Mouse (Mus musculus): Measurements from ENCODE around the gene Slc16a6. TPM values are rescaled to one million over a fixed set of nuclear protein-coding genes. Genes with fewer than 3 reads are reported as not detected.
"Not testable (repeated sequence)": the region's sequence is repeated elsewhere in the genome, so short reads cannot be mapped to it uniquely, and the experiment has no call there.

The Slc16a6 gene
- polyA plus RNA-seq, 1 experiment, result 4.3 TPM

DNA sequence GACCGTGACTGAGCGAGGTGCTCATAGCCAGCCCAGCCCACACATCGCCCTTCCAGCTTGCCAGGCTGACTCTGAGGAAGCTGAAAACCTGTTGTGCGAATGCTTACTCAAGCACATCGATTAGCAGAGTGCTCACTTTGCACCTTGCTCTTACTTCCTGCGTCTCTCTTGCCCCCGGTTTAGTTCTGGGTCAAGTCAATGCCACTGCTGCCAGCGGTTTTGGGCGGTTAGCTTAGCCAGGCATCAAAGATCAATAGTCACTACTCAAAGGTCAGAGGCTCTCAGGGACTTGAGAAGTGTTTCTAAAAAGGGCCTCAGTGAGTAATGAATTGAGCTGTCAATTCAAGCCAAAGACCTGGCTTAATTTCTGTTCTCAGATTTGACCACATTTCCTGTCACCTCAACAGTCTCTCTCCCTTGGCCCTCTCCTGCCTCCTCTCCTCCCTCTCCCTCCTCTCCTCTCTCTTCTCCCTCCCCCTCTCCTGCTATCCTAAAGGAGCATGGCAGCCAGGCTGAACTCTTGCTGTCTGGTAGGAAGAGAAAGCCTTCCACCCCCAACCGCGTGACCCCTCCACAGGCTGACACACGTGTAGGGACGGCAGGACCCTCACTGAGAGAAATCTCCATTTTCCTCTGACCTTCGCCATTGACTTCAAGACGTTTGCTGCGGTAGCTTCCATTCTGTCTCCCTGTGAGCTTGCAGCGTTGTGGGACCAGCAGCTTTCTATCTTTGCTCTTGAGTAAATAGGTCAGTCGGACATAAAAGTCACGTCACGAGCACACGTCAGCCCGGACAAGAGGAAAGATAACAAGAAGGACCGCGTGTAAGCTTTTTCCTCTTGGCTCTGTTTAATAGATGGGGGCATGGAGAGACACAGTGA lies 21.7 kb upstream of the Slc16a6 start:
- TF ChIP-seq TCF12 (IDR thresholded peaks at IDR 0.05; ENCODE audit: insufficient read depth, poor library complexity, severe bottlenecking) (no peak), POLR2AphosphoS2 (IDR thresholded peaks at IDR 0.05; ENCODE audit: insufficient read length, low read depth) (no peak), SRF (IDR thresholded peaks at IDR 0.05; ENCODE audit: control insufficient read depth, insufficient read length, low read depth) (no peak), POLR2A (IDR thresholded peaks at IDR 0.05; ENCODE audit: insufficient read length, low read depth) (no peak), E2F4 (IDR thresholded peaks at IDR 0.05; ENCODE audit: insufficient read depth) (no peak), MYOG (IDR thresholded peaks at IDR 0.05; ENCODE audit: control insufficient read depth in 1 of 3, insufficient read depth in 1 of 3, insufficient read length in 2 of 3, low read depth in 2 of 3) (no peak), TCF3 (IDR thresholded peaks at IDR 0.05; ENCODE audit: insufficient read length, low read depth) (no peak), CEBPB (IDR thresholded peaks at IDR 0.05; ENCODE audit: insufficient read depth, poor library complexity, severe bottlenecking) (no peak), MAX (IDR thresholded peaks at IDR 0.05; ENCODE audit: low read depth) (no peak)
- H3K4me2 ChIP-seq (ENCODE audit: low read depth), result no peak overlapping the region

DNA sequence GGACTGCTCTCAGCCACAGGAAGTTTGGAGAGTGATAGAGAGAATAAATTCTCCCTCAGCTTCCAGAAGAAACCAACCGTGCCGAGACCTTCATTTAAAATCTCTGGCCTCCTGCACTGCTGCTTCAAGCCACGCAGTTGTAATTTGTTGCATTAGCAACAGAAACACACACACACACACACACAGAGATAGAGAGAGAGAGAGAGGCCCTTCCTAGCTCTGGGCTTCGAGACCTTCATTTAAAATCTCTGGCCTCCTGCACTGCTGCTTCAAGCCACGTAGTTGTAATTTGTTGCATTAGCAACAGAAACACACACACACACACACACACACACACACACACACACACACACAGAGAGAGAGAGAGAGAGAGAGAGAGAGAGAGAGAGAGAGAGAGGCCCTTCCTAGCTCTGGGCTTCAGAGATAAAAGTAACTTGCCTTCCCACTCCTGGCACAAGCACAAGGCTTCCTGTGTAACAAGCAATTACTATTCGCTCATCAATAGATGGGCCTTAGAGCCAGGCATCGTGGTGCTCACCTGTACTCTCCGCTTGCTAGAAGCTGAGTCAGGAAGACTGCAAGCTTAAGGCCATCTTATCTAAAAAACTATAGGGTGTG lies 19.6 kb upstream of the Slc16a6 start:
- H3K4me3 ChIP-seq; H3ac ChIP-seq (ENCODE audit: control insufficient read depth, insufficient read length): not testable (repeated sequence)

More for the DNA sequence above, 21.7 kb upstream of the Slc16a6 start:
- Histone ChIP-seq H3K79me2 (ENCODE audit: control insufficient read depth, insufficient read depth) (no peaks in the 10 kb centered on the region), H3K36me3 (ENCODE audit: control insufficient read depth, insufficient read depth) (no peaks in the 10 kb centered on the region), H3K27me3 (ENCODE audit: control insufficient read depth, insufficient read depth, insufficient read length) (no peaks in the 10 kb centered on the region), H3K4me3 (no peak overlapping the region), H3ac (ENCODE audit: control insufficient read depth, insufficient read length) (no peak overlapping the region)

DNA sequence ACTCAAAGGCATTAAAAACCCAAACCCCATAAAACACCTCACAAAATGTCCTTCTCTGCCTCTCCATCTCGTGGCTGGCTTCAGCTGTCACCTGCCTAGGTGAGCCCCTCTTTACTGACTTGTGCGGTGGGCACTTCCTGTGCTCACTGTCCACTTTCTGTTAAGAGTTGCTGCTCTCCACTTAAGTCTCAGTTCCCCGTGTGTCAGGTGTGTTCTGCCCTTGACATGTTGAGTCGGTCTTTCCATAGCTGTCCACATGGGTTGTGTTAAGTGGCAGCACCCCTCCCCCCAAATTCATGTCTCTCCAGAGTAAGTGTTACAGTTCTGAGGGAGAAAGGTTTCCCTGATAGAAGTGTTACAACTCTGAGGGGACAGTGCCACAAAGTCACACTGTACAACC lies 18.4 kb upstream of the Slc16a6 start:
- Histone ChIP-seq H3K4me3 (no peak overlapping the region), H3K27me3 (ENCODE audit: control insufficient read depth, insufficient read depth, insufficient read length) (no peaks in the 10 kb centered on the region), H3ac (ENCODE audit: control insufficient read depth, insufficient read length) (no peak overlapping the region), H3K36me3 (ENCODE audit: control insufficient read depth, insufficient read depth) (no peaks in the 10 kb centered on the region), H3K4me2 (ENCODE audit: low read depth) (no peak overlapping the region), H3K79me2 (ENCODE audit: control insufficient read depth, insufficient read depth) (no peaks in the 10 kb centered on the region)
- TF ChIP-seq MYOD1 (IDR thresholded peaks at IDR 0.05; ENCODE audit: control insufficient read depth in 1 of 3, insufficient read length in 2 of 3, low read depth in 2 of 3) (no peak), CEBPB (IDR thresholded peaks at IDR 0.05; ENCODE audit: insufficient read depth, poor library complexity, severe bottlenecking) (no peak)

More for the DNA sequence above, 19.6 kb upstream of the Slc16a6 start:
- H3K4me2 ChIP-seq (ENCODE audit: low read depth); H3K36me3 ChIP-seq (ENCODE audit: control insufficient read depth, insufficient read depth); H3K27me3 ChIP-seq (ENCODE audit: control insufficient read depth, insufficient read depth, insufficient read length); H3K79me2 ChIP-seq (ENCODE audit: control insufficient read depth, insufficient read depth): not testable (repeated sequence)

DNA sequence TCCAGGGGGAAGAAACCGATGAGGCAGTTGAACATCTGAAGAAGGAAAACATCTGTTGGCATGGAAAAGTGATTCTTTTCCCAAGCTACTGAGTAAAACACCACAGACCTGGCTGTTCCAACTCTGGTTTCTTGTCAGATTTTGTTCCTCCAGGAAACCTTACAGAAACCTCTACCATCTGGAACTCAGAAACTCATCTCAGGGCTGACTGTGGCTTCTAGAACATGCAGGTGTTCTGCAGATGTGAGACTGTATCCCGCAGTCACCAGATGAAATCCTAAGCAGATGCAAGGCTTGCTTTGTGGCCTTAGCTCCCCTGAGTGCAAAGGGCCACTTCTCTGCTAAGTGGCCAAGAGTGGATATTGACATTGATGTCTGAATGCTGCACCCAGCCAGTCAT lies 16.4 kb upstream of the Slc16a6 start:
- Histone ChIP-seq H3K79me2 (ENCODE audit: control insufficient read depth, insufficient read depth) (no peaks in the 10 kb centered on the region), H3K27me3 (ENCODE audit: control insufficient read depth, insufficient read depth, insufficient read length) (no peaks in the 10 kb centered on the region), H3ac (ENCODE audit: control insufficient read depth, insufficient read length) (no peak overlapping the region), H3K36me3 (ENCODE audit: control insufficient read depth, insufficient read depth) (no peaks in the 10 kb centered on the region), H3K4me3 (no peak overlapping the region), H3K4me2 (ENCODE audit: low read depth) (no peak overlapping the region)
- TF ChIP-seq USF1 (IDR thresholded peaks at IDR 0.05; ENCODE audit: low read depth) (no peak), TCF3 (IDR thresholded peaks at IDR 0.05; ENCODE audit: insufficient read length, low read depth) (no peak), SRF (IDR thresholded peaks at IDR 0.05; ENCODE audit: control insufficient read depth, insufficient read length, low read depth) (no peak), E2F4 (IDR thresholded peaks at IDR 0.05; ENCODE audit: insufficient read depth) (no peak), POLR2AphosphoS2 (IDR thresholded peaks at IDR 0.05; ENCODE audit: insufficient read length, low read depth) (no peak), REST (IDR thresholded peaks at IDR 0.05; ENCODE audit: insufficient read depth, insufficient read length) (no peak), MAX (IDR thresholded peaks at IDR 0.05; ENCODE audit: low read depth) (no peak), POLR2A (IDR thresholded peaks at IDR 0.05; ENCODE audit: insufficient read length, low read depth) (no peak), MYOD1 (IDR thresholded peaks at IDR 0.05; ENCODE audit: control insufficient read depth in 1 of 3, insufficient read length in 2 of 3, low read depth in 2 of 3) (no peak), CEBPB (IDR thresholded peaks at IDR 0.05; ENCODE audit: insufficient read depth, poor library complexity, severe bottlenecking) (no peak), MYOG (IDR thresholded peaks at IDR 0.05; ENCODE audit: control insufficient read depth in 1 of 3, insufficient read depth in 1 of 3, insufficient read length in 2 of 3, low read depth in 2 of 3) (no peak), TCF12 (IDR thresholded peaks at IDR 0.05; ENCODE audit: insufficient read depth, poor library complexity, severe bottlenecking) (no peak)

DNA sequence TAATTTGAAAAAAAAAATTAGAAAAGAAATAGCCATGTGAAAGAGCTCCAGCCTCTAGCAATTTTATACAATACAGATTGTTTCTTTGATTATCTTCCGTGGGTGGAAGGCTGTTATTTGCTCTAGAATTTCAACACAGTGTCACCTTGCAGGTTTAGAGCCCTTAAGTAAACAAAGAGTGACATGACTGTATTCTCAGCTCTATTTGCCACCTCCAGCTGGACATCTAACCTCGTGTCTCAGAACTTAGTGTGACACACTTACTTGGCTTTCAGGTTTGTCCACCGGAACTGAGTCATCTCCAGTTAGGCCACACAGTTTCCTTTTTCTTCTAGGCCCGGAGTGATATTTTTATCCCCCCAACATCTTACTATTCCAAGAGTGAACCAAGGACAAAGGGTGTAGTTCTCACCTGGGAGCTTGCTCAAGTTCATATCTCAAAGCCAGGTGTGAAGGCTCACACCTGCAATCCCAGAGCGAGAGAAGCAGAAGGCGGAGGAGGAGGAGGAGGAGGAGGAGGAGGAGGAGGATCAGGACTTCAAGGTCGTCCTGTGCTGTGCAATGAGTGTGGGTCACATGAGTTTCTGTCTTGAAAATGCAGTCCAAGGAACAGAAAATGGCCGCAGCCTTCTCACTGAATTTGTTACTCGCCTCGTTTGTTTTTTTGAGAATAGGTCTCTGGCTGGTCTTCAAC lies 14.7 kb upstream of the Slc16a6 start:
- H3K36me3 ChIP-seq (ENCODE audit: control insufficient read depth, insufficient read depth), result no peaks in the 10 kb centered on the region
- TF ChIP-seq TCF3 (IDR thresholded peaks at IDR 0.05; ENCODE audit: insufficient read length, low read depth) (no peak), E2F4 (IDR thresholded peaks at IDR 0.05; ENCODE audit: insufficient read depth) (no peak), TCF12 (IDR thresholded peaks at IDR 0.05; ENCODE audit: insufficient read depth, poor library complexity, severe bottlenecking) (no peak), POLR2A (IDR thresholded peaks at IDR 0.05; ENCODE audit: insufficient read length, low read depth) (no peak), POLR2AphosphoS2 (IDR thresholded peaks at IDR 0.05; ENCODE audit: insufficient read length, low read depth) (no peak), MAX (IDR thresholded peaks at IDR 0.05; ENCODE audit: low read depth) (no peak), REST (IDR thresholded peaks at IDR 0.05; ENCODE audit: insufficient read depth, insufficient read length) (no peak), CEBPB (IDR thresholded peaks at IDR 0.05; ENCODE audit: insufficient read depth, poor library complexity, severe bottlenecking) (no peak), MYOD1 (IDR thresholded peaks at IDR 0.05; ENCODE audit: control insufficient read depth in 1 of 3, insufficient read length in 2 of 3, low read depth in 2 of 3) (no peak), USF1 (IDR thresholded peaks at IDR 0.05; ENCODE audit: low read depth) (no peak), MYOG (IDR thresholded peaks at IDR 0.05; ENCODE audit: control insufficient read depth in 1 of 3, insufficient read depth in 1 of 3, insufficient read length in 2 of 3, low read depth in 2 of 3) (no peak), SRF (IDR thresholded peaks at IDR 0.05; ENCODE audit: control insufficient read depth, insufficient read length, low read depth) (no peak)
- H3ac ChIP-seq (ENCODE audit: control insufficient read depth, insufficient read length), result no peak overlapping the region
- H3K4me2 ChIP-seq (ENCODE audit: low read depth), result no peak overlapping the region
- no peak overlapping the region for H3K4me3 ChIP-seq
- H3K79me2 ChIP-seq (ENCODE audit: control insufficient read depth, insufficient read depth), result no peaks in the 10 kb centered on the region
- H3K27me3 ChIP-seq (ENCODE audit: control insufficient read depth, insufficient read depth, insufficient read length), result no peaks in the 10 kb centered on the region

All from myocyte (in vitro differentiated cells).